Comparison of ENCODE assay signal across 9 mouse cellular contexts in the genomic region with DNA sequence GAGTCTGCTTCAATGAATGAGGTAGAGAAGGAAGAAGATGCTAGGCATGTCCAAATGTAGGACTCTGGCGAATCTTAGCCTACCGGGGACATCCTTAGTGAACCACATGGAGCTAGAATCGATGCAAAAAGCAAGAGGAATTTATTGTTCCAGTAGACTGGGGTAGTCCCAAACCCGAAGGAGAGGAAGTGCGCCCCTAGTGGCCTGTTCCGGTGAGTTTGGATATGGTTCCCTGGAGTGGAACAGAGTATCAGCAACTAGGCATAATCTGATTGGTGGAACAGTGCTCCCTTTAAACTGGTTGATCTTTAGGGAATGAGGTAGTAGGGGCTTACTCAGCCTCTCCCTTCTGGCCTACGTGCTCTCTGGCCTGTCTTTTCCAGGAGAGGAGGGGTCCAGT.
DNase-seq lines count a peak whose midpoint lies in the region; ATAC-seq and TF ChIP-seq lines count a peak whose summit lies in the region.
"Had no signal": no experiment of that assay in that cellular context is flagged by ENCODE, and none has a peak within 500 bp of the region (broad histone marks: within the 10 kb centered on the region; RNA-seq: fewer than 3 reads in every experiment).

No protein-coding gene starts in this region.

- TF ChIP-seq CTCF in cerebellum, adult 2 months (IDR thresholded peaks at IDR 0.05; ENCODE audit: borderline replicate concordance, insufficient read depth, low read depth, low read length) = peak; percentile 29; the same call in 1 of the 2 replicates
- TF ChIP-seq CTCF in Patski (IDR thresholded peaks at IDR 0.05) = peak; percentile 49

- 72% methylated on average over 7 of the region's 7 CpGs for WGBS in cerebellum, adult 2 months

- in situ Hi-C loops in Patski (cut with MboI; ENCODE audit: low pct_unique_long_range_greater_than_20kb) = loop anchor here (10.0 kb wide), 1 partner anchor 107 kb away; no protein-coding TSS in a partner anchor

- H3K4me1 ChIP-seq in cerebellum, adult 2 months (ENCODE audit: control insufficient read depth, insufficient read depth, low read length) = peaks cover 4% of the 10 kb centered on the region; the same call in 1 of the 2 replicates

- CTCF ChIA-PET in Patski (lab: Charles Lee) = interaction anchor here (1.0 to 1.4 kb wide), 2 partner anchors 9 to 13 kb away, joined by 4 read pairs; no protein-coding TSS in a partner anchor

- no peak for TF ChIP-seq POLR2A in cerebellum, adult 2 months (IDR thresholded peaks at IDR 0.05; ENCODE audit: borderline replicate concordance, insufficient read depth, low read length)

- no peaks in the 10 kb centered on the region for H3K27me3 ChIP-seq in cerebellum, adult 2 months (ENCODE audit: control insufficient read depth, insufficient read depth, low read length)
- no peaks in the 10 kb centered on the region for H3K27me3 ChIP-seq in Patski
- H3K27me3 ChIP-seq: limb, embryonic 15.5 days had no signal

- no peak for ATAC-seq in Patski
- ATAC-seq in frontal cortex, adult (ENCODE audit: low TSS enrichment) = no peak

- DNase-seq in cerebellum, adult 2 months = no peak
- no peak for DNase-seq in cerebellum, adult 11 months
- peak; percentile 58 to 59 for DNase-seq in layer of hippocampus, postnatal 10 days (ENCODE audit: low spot score in 2 of 2)
- no peak for DNase-seq in layer of hippocampus, postnatal 36 days
- no peak for DNase-seq in Patski (ENCODE audit: low read depth, low spot score)
- peak; percentile 53 to 62 for DNase-seq in kidney, postnatal 4 days
- DNase-seq in spleen, postnatal 14 days (ENCODE audit: low spot score in 2 of 2) = no peak

- H3K4me3 ChIP-seq in cerebellum, adult 2 months (replicated peaks; ENCODE audit: insufficient read depth, low read depth, low read length) = no peak overlapping the region
- H3K4me3 ChIP-seq: limb, embryonic 15.5 days had no signal

- POLR2A ChIA-PET in Patski (lab: Charles Lee) = no interaction called here

- no peak overlapping the region for H3K27ac ChIP-seq in cerebellum, adult 2 months (ENCODE audit: insufficient read depth, low read length)
- H3K27ac ChIP-seq: limb, embryonic 15.5 days had no signal

Comparison
In these comparisons a context has a peak if more than half of its experiments do, and no peak if none do; other contexts are left out.
1. DNase-seq: peak in layer of hippocampus, postnatal 10 days (2 of 2) and kidney, postnatal 4 days (2 of 2); none in cerebellum, adult 2 months (0 of 2), cerebellum, adult 11 months (single experiment), layer of hippocampus, postnatal 36 days (0 of 2), Patski (single experiment) and spleen, postnatal 14 days (0 of 2).